Mouse (Mus musculus) lung, embryonic 15.5 days (tissue): Measurements from ENCODE around the gene Pex26. TPM values are rescaled to one million over a fixed set of nuclear protein-coding genes. Genes with fewer than 3 reads are reported as not detected.

Experiments
- ATAC-seq: fragments of 200-750 bp; cut with Nextera tagmentation; 2 replicates; pipeline ENCODE4 v1.8.0; 2017; ENCODE audit warnings: moderate number of reproducible peaks, borderline replicate concordance; ENCODE audit not compliant: low FRiP score, low TSS enrichment; ENCODE audit errors: extremely low read depth
- H3K27ac ChIP-seq: fragments of 300-500 bp; sonication (generic); 2 replicates; pipeline ENCODE4 v1.5.1; 2015; ENCODE audit warnings: moderate library complexity, mild to moderate bottlenecking, inconsistent platforms
- H3K27me3 ChIP-seq: fragments of 300-500 bp; sonication (generic); 2 replicates; pipeline ENCODE4 v1.6.1; 2015; ENCODE audit warnings: inconsistent platforms
- H3K36me3 ChIP-seq: fragments of 300-500 bp; sonication (generic); 2 replicates; pipeline ENCODE4 v1.6.1; 2015; ENCODE audit warnings: inconsistent platforms
- H3K4me1 ChIP-seq: fragments of 300-500 bp; sonication (generic); 2 replicates; pipeline ENCODE4 v1.6.1; 2015; ENCODE audit warnings: inconsistent platforms
- H3K4me2 ChIP-seq: fragments of 300-500 bp; sonication (generic); 2 replicates; pipeline ENCODE4 v1.6.1; 2015; ENCODE audit warnings: inconsistent platforms, mild to moderate bottlenecking, moderate library complexity
- H3K4me3 ChIP-seq: fragments of 300-500 bp; sonication (generic); 2 replicates; pipeline ENCODE4 v1.5.1; 2015; ENCODE audit warnings: mild to moderate bottlenecking, inconsistent platforms
- H3K9ac ChIP-seq: fragments of 300-500 bp; sonication (generic); 2 replicates; pipeline ENCODE4 v1.6.1; 2015; ENCODE audit warnings: inconsistent platforms
- H3K9me3 ChIP-seq: fragments of 300-500 bp; sonication (generic); 2 replicates; pipeline ENCODE4 v1.6.1; 2016; ENCODE audit warnings: inconsistent platforms
- WGBS: fragments of 180-500 bp; shearing (Covaris S2); methylation state at CpG from one replicate; pipeline ENCODE4 v1.1.7; 2015; 5-methylcytosine and 5-hydroxymethylcytosine counted together
- polyA plus RNA-seq: library from polyadenylated mRNA; unstranded; fragments of >200 nt; fragmentation: Nextera tagmentation; extraction: Ambion mirVana; gene quantifications from 2 replicates; pipeline ENCODE4 v1.2.1, GENCODE M21; 2015

Gene Pex26
- polyA plus RNA-seq, 1 experiment from 2014 or later: 13.5 TPM

DNA sequence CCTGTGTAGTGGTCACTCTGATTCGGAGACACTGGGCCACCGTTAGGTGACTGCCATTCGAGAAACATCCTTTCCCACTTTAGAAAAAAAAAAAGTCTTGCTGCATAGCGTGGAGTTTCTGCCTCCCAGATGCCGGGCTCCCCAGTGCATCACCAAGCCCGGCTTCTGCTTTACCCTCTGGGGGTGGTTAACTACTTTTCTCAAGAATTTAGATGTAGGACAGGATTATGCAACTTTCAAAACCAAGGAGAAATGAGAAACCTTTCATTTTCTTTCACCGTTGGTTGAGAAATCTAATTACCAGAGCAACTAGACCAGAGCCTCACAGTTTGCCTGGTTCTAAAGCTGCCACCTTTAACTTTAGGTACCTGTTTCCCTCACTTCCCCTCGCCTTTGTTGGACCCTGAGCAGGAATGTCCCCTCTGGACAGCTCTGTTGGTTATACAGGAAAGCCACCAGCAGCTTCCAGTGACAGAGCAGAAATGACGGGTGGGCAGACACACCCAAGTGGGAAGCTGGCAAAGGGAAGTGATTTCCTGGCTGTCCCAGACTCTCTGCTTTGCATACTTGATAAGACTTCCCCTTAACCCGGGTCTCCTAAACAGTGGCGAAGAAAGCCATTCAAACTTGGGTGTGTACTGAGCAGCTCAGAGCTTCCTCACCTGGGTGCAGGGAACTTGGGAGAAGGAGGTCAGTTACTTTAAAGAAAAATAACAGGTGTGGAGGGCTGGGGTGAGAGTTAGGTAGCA lies 8.0 kb downstream of the Pex26 start:
- no peaks in the 10 kb centered on the region for H3K9me3 ChIP-seq
- no peak overlapping the region for H3K4me2 ChIP-seq
- peaks cover 15% of the 10 kb centered on the region for H3K36me3 ChIP-seq
- H3K4me3 ChIP-seq: no peak overlapping the region
- no peaks in the 10 kb centered on the region for H3K27me3 ChIP-seq
- no peak overlapping the region for H3K27ac ChIP-seq
- ATAC-seq: no peak
- 72% methylated on average over 11 of the region's 11 CpGs for WGBS
- H3K9ac ChIP-seq: no peak overlapping the region
- H3K4me1 ChIP-seq: no peaks in the 10 kb centered on the region

- Histone ChIP-seq H3K27ac (no peak overlapping the region), H3K4me1 (no peaks in the 10 kb centered on the region), H3K4me2 (no peak overlapping the region), H3K27me3 (no peaks in the 10 kb centered on the region), H3K9me3 (no peaks in the 10 kb centered on the region), H3K9ac (no peak overlapping the region), H3K36me3 (peaks cover 15% of the 10 kb centered on the region), H3K4me3 (no peak overlapping the region)
- 44% methylated on average over 13 of the region's 13 CpGs for WGBS
- ATAC-seq: no peak
Observed at GRCm38 (mm10) chr6:121194061-121194955, 10.8 kb downstream of the Pex26 start.

GRCm38 (mm10) chr6:121194956-121195731 lies 11.7 kb downstream of the Pex26 start:
- no peaks in the 10 kb centered on the region for H3K4me1 ChIP-seq
- H3K27me3 ChIP-seq: no peaks in the 10 kb centered on the region
- H3K4me3 ChIP-seq: no peak overlapping the region
- no peak overlapping the region for H3K4me2 ChIP-seq
- H3K36me3 ChIP-seq: peaks cover 10% of the 10 kb centered on the region
- no peaks in the 10 kb centered on the region for H3K9me3 ChIP-seq
- ATAC-seq: peak; percentile 43; the same call in 1 of the 2 replicates
- H3K9ac ChIP-seq: no peak overlapping the region
- 66% methylated on average over 14 of the region's 14 CpGs for WGBS
- peak overlapping the region; percentile 18; the same call in 1 of the 2 replicates for H3K27ac ChIP-seq

DNA sequence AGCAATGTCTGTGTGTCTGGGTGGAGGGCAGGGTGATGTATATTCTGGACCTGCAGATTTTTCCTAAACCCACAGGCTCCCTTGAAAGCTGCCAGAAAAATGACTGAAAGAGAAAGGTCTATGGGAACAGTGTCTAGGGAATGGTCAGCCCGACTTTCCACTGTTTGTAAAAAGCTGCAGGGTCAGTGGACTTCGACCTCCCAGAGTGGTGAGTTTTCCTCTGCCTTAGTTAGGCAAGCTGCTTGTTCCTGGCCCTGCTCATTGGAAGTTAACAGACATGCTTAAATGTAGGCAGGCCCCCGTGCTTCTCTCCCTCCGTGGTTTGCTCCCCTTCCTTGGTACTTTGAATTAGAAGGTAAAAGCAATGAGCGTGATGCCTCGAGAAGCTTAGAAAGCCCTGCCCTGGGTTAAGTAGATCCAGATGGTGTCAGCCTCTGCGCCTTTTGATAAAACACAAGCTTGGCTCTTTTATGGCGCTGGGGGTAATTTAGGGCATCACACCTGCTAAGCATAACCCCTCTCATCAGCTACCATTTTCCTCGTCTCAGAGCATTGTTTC lies 14.4 kb downstream of the Pex26 start:
- Histone ChIP-seq H3K9ac (no peak overlapping the region), H3K9me3 (no peaks in the 10 kb centered on the region), H3K36me3 (peaks cover 5% of the 10 kb centered on the region), H3K4me1 (no peaks in the 10 kb centered on the region), H3K27ac (no peak overlapping the region), H3K4me2 (no peak overlapping the region), H3K4me3 (no peak overlapping the region), H3K27me3 (no peaks in the 10 kb centered on the region)
- ATAC-seq: no peak
- WGBS: 48% methylated on average over 9 of the region's 9 CpGs

DNA sequence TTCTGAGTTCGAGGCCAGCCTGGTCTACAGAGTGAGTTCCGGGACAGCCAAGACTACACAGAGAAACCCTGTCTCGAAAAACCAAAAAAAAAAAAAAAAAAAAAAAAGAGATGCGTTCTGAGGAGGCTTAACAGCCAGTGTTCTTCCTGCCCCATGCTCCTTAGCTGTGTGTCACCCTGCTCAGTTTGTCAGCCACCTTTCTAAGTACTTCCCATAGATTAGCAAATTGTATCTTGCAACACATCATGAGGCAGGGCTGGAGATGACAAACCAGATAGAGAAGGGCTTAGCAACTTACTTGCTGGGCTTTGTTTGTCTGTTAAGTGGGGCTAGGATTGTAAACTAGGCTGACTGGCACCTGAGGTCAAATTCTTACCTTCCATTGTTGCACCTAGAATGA lies 17.0 kb downstream of the Pex26 start:
- no peak overlapping the region for H3K4me2 ChIP-seq
- no peaks in the 10 kb centered on the region for H3K36me3 ChIP-seq
- no peaks in the 10 kb centered on the region for H3K27me3 ChIP-seq
- no peaks in the 10 kb centered on the region for H3K9me3 ChIP-seq
- no peaks in the 10 kb centered on the region for H3K4me1 ChIP-seq
- H3K9ac ChIP-seq: no peak overlapping the region
- H3K27ac ChIP-seq: no peak overlapping the region
- WGBS: 69% methylated on average over 4 of the region's 4 CpGs
- ATAC-seq: no peak
- no peak overlapping the region for H3K4me3 ChIP-seq

DNA sequence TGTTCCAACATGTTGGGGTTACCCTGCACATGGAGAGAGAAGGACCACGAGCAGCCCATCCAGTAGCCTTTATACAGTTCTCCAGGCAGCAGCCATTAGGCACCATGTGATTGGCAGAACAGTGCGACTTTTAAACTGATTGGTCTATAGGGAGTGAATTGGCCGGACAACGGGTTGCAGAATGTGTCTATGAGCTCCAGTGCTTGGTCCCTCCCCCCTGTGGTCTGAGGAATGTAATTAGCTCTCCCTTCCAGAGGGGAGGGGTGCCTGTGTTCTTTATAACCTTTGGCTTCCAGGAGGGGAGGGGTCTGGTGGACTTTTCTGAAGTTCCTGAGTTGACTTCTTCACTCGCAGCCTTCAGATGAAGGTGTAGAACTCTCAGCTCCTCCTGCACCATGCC lies 18.6 kb downstream of the Pex26 start:
- Histone ChIP-seq H3K9ac (no peak overlapping the region), H3K36me3 (no peaks in the 10 kb centered on the region), H3K4me2 (no peak overlapping the region), H3K4me3 (no peak overlapping the region), H3K27me3 (no peaks in the 10 kb centered on the region), H3K9me3 (no peaks in the 10 kb centered on the region), H3K27ac (no peak overlapping the region), H3K4me1 (no peaks in the 10 kb centered on the region)
- no peak for ATAC-seq
- WGBS: 86% methylated on average over 5 of the region's 5 CpGs

- H3K9me3 ChIP-seq: no peaks in the 10 kb centered on the region
- no peak overlapping the region for H3K27ac ChIP-seq
- 84% methylated on average over 5 of the region's 5 CpGs for WGBS
- H3K4me3 ChIP-seq: no peak overlapping the region
- no peak overlapping the region for H3K4me2 ChIP-seq
- no peak for ATAC-seq
- peaks cover 21% of the 10 kb centered on the region for H3K27me3 ChIP-seq
- peaks cover 18% of the 10 kb centered on the region for H3K4me1 ChIP-seq
- H3K9ac ChIP-seq: no peak overlapping the region
- H3K36me3 ChIP-seq: no peaks in the 10 kb centered on the region
Observed at GRCm38 (mm10) chr6:121206481-121206880, 23.0 kb downstream of the Pex26 start.

DNA sequence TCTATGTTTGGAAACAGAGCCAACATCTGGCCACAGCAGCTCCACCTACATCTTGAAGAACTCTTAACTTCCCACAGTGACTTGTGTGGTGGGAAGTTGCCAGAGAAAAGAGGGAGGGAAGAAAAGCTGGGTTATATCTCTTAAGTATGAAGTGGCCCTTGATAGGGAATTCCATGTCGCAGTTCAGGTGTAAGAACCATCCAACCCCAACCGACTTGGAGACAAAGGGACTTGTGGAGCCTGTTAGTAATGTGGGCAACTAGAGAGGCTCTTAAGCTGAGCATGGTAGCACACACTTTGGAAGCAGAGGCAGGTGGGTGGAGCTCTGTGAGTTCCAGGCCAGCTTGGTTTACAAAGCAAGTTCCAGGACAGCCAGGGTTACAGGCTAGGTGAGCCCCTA lies 26.1 kb downstream of the Pex26 start:
- peaks cover 34% of the 10 kb centered on the region for H3K4me1 ChIP-seq
- H3K9ac ChIP-seq: no peak overlapping the region
- H3K27ac ChIP-seq: peak overlapping the region; percentile 48
- peak; percentile 43 for ATAC-seq
- H3K36me3 ChIP-seq: no peaks in the 10 kb centered on the region
- peaks cover 26% of the 10 kb centered on the region for H3K27me3 ChIP-seq
- H3K4me3 ChIP-seq: no peak overlapping the region
- WGBS: 59% methylated on average over 2 of the region's 2 CpGs
- no peak overlapping the region for H3K4me2 ChIP-seq
- H3K9me3 ChIP-seq: no peaks in the 10 kb centered on the region

- WGBS: 4% methylated on average over 30 of the region's 30 CpGs
Observed at GRCm38 (mm10) chr6:121210149-121210925, 26.9 kb downstream of the Pex26 start, which contains the start of gene Tuba8. TSS of gene Tuba8 (plus strand) at chr6:121210696.

DNA sequence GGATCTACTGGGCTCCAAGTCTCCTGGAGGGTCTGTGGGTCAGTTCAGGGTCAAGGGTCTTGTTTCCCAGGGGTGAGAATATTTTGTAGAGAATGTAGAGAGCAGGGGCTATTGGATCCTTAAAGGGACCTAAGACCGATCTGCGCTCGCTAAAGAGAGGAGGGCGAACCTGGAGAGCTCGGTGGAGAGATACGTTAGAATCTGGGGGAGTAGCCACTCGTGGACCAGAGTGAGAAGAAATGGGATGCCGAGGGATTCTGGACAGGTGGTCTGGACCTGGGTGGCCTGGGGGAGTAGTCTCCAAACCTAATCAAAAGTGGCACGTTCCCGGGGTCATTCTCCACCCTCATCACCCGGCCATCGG lies 27.4 kb downstream of the Pex26 start:
- Histone ChIP-seq H3K9ac (peak overlapping the region; percentile 43), H3K4me1 (peaks cover 44% of the 10 kb centered on the region), H3K4me2 (peak overlapping the region; percentile 77), H3K27me3 (peaks cover 26% of the 10 kb centered on the region), H3K4me3 (peak overlapping the region; percentile 43), H3K9me3 (no peaks in the 10 kb centered on the region), H3K36me3 (no peaks in the 10 kb centered on the region), H3K27ac (peak overlapping the region; percentile 48)
- no peak for ATAC-seq
- under 1% methylated on average over 12 of the region's 12 CpGs for WGBS

More at GRCm38 (mm10) chr6:121210149-121210925, 26.9 kb downstream of the Pex26 start, which contains the start of gene Tuba8:
- Histone ChIP-seq H3K9me3 (no peaks in the 10 kb centered on the region), H3K9ac (peak within 1 kb of the TSS; percentile 43), H3K36me3 (no peaks in the 10 kb centered on the region), H3K27ac (peak within 1 kb of the TSS; percentile 48), H3K4me1 (peaks cover 42% of the 10 kb centered on the region), H3K4me3 (peak within 1 kb of the TSS; percentile 43), H3K27me3 (peaks cover 26% of the 10 kb centered on the region), H3K4me2 (peak within 1 kb of the TSS; percentile 77)
- ATAC-seq: peak; percentile 68
